Mouse (Mus musculus): Measurements from ENCODE around the gene Ppp1r3e. TPM values are rescaled to one million over a fixed set of nuclear protein-coding genes. Genes with fewer than 3 reads are reported as not detected.

The Ppp1r3e gene
- total and polyA plus RNA-seq, 3 experiments: 0.51 to 1.4 (median 1.3) TPM

GRCm38 (mm10) chr14:54860511-54860910, 16.8 kb downstream of the Ppp1r3e start:
- peak; percentile 51 for DNase-seq (ENCODE audit: extremely low read depth)
- no peak overlapping the region for H3K4me3 ChIP-seq (replicated peaks in 1 of 3; ENCODE audit: low read depth in 2 of 3, low read length in 2 of 3, poor library complexity in 1 of 3)
- in situ Hi-C loops (cut with MboI; ENCODE audit: low pct_ligation_motif_present, low pct_unique_long_range_greater_than_20kb, low sequenced_read_pairs) (no loop called here), dilution Hi-C loops (cut with MboI; ENCODE audit: extremely low pct_ligation_motif_present, extremely low pct_unique_long_range_greater_than_20kb, low sequenced_read_pairs) (no loop called here)
- no peaks in the 10 kb centered on the region for H3K9me3 ChIP-seq (replicated peaks; ENCODE audit: low read length)
- H3K27me3 ChIP-seq (replicated peaks): no peaks in the 10 kb centered on the region
- H3K4me1 ChIP-seq (ENCODE audit: control insufficient read depth in 1 of 2, insufficient read depth in 2 of 2): peaks cover 0 to 13% of the 10 kb centered on the region in 2 experiments; a peak in 2 of 4 replicates
- TF ChIP-seq CTCF (conservative IDR thresholded peaks at IDR 0.05 in 1 of 2, IDR thresholded peaks at IDR 0.05 in 1 of 2; ENCODE audit: low read depth in 2 of 2, low read length in 2 of 2) (peak; percentile 71 to 81), BHLHE40 (IDR thresholded peaks at IDR 0.05; ENCODE audit: low read depth, low read length) (no peak), SMC3 (IDR thresholded peaks at IDR 0.05; ENCODE audit: low read depth, low read length) (peak; percentile 52), RAD21 (IDR thresholded peaks at IDR 0.05; ENCODE audit: low read depth, low read length) (peak; percentile 36)
- H3K79me2 ChIP-seq (replicated peaks; ENCODE audit: control insufficient read depth, extremely low read depth, insufficient read depth, poor library complexity, severe bottlenecking): no peaks in the 10 kb centered on the region
- no peak overlapping the region for H3K4me2 ChIP-seq (ENCODE audit: insufficient read depth, low read depth, poor library complexity, severe bottlenecking)
- no peak overlapping the region for H3K27ac ChIP-seq (ENCODE audit: insufficient read depth, low read depth)
- no peak overlapping the region for H3K9ac ChIP-seq (ENCODE audit: insufficient read depth, low read depth)
- peaks cover 0 to 11% of the 10 kb centered on the region in 2 experiments for H3K36me3 ChIP-seq (replicated peaks in 1 of 2; ENCODE audit: control insufficient read depth in 1 of 2, insufficient read depth in 1 of 2, low read length in 1 of 2)

GRCm38 (mm10) chr14:54857891-54858290, 19.5 kb downstream of the Ppp1r3e start:
- H3K79me2 ChIP-seq (replicated peaks; ENCODE audit: control insufficient read depth, extremely low read depth, insufficient read depth, poor library complexity, severe bottlenecking): no peaks in the 10 kb centered on the region
- H3K36me3 ChIP-seq (replicated peaks in 1 of 2; ENCODE audit: control insufficient read depth in 1 of 2, insufficient read depth in 1 of 2, low read length in 1 of 2): peaks cover 0 to 11% of the 10 kb centered on the region in 2 experiments
- in situ Hi-C loops (cut with MboI; ENCODE audit: low pct_ligation_motif_present, low pct_unique_long_range_greater_than_20kb, low sequenced_read_pairs): loop anchor here (10.0 kb wide), 1 partner anchor 157 kb away; the partner anchor contains the start of gene Ngdn
- no peak overlapping the region for H3K4me2 ChIP-seq (ENCODE audit: insufficient read depth, low read depth, poor library complexity, severe bottlenecking)
- DNase-seq (ENCODE audit: extremely low read depth): no peak
- no peak overlapping the region for H3K27ac ChIP-seq (ENCODE audit: insufficient read depth, low read depth)
- no peak for TF ChIP-seq TBP (conservative IDR thresholded peaks at IDR 0.05; ENCODE audit: low read depth, low read length)
- no peak for TF ChIP-seq MEF2A (IDR thresholded peaks at IDR 0.05; ENCODE audit: borderline replicate concordance, low read depth, low read length)
- TF ChIP-seq HCFC1 (IDR thresholded peaks at IDR 0.05; ENCODE audit: low read depth, low read length): no peak
- no peak for TF ChIP-seq ELF1 (IDR thresholded peaks at IDR 0.05; ENCODE audit: low read depth, low read length)
- TF ChIP-seq TCF12 (IDR thresholded peaks at IDR 0.05; ENCODE audit: low read depth, low read length): no peak
- no peak for TF ChIP-seq USF2 (conservative IDR thresholded peaks at IDR 0.05; ENCODE audit: low read depth, low read length)
- no peak for TF ChIP-seq POLR2A (IDR thresholded peaks at IDR 0.05; ENCODE audit: low read depth, low read length)
- no peak for TF ChIP-seq ZMIZ1 (IDR thresholded peaks at IDR 0.05; ENCODE audit: low read depth, low read length)
- no peak for TF ChIP-seq CHD1 (IDR thresholded peaks at IDR 0.05; ENCODE audit: low read depth, low read length)
- no peak overlapping the region for H3K4me3 ChIP-seq (replicated peaks in 1 of 3; ENCODE audit: low read depth in 2 of 3, low read length in 2 of 3, poor library complexity in 1 of 3)
- no peak overlapping the region for H3K9ac ChIP-seq (ENCODE audit: insufficient read depth, low read depth)
- H3K4me1 ChIP-seq (ENCODE audit: control insufficient read depth in 1 of 2, insufficient read depth in 2 of 2): peaks cover 0 to 8% of the 10 kb centered on the region in 2 experiments; a peak in 2 of 4 replicates
- no peaks in the 10 kb centered on the region for H3K27me3 ChIP-seq (replicated peaks)
- no peaks in the 10 kb centered on the region for H3K9me3 ChIP-seq (replicated peaks; ENCODE audit: low read length)
- dilution Hi-C loops (cut with MboI; ENCODE audit: extremely low pct_ligation_motif_present, extremely low pct_unique_long_range_greater_than_20kb, low sequenced_read_pairs): no loop called here

- in situ Hi-C loops (cut with MboI; ENCODE audit: low pct_ligation_motif_present, low pct_unique_long_range_greater_than_20kb, low sequenced_read_pairs): loop anchor here (10.0 kb wide), 1 partner anchor 158 kb away; the partner anchor contains the start of gene Ngdn
- TF ChIP-seq ZMIZ1 (IDR thresholded peaks at IDR 0.05; ENCODE audit: low read depth, low read length) (no peak), ZC3H11A (IDR thresholded peaks at IDR 0.05; ENCODE audit: low read depth, low read length) (no peak), POLR2A (IDR thresholded peaks at IDR 0.05; ENCODE audit: low read depth, low read length) (no peak), MXI1 (IDR thresholded peaks at IDR 0.05; ENCODE audit: low read depth, low read length) (no peak)
- DNase-seq (ENCODE audit: extremely low read depth): no peak
- Histone ChIP-seq H3K4me1 (ENCODE audit: control insufficient read depth in 1 of 2, insufficient read depth in 2 of 2) (peaks cover 0 to 8% of the 10 kb centered on the region in 2 experiments; a peak in 2 of 4 replicates), H3K4me2 (ENCODE audit: insufficient read depth, low read depth, poor library complexity, severe bottlenecking) (no peak overlapping the region), H3K27ac (ENCODE audit: insufficient read depth, low read depth) (no peak overlapping the region), H3K9me3 (replicated peaks; ENCODE audit: low read length) (no peaks in the 10 kb centered on the region), H3K79me2 (replicated peaks; ENCODE audit: control insufficient read depth, extremely low read depth, insufficient read depth, poor library complexity, severe bottlenecking) (no peaks in the 10 kb centered on the region), H3K27me3 (replicated peaks) (no peaks in the 10 kb centered on the region), H3K4me3 (replicated peaks in 1 of 3; ENCODE audit: low read depth in 2 of 3, low read length in 2 of 3, poor library complexity in 1 of 3) (no peak overlapping the region), H3K36me3 (replicated peaks in 1 of 2; ENCODE audit: control insufficient read depth in 1 of 2, insufficient read depth in 1 of 2, low read length in 1 of 2) (peaks cover 0 to 11% of the 10 kb centered on the region in 2 experiments), H3K9ac (ENCODE audit: insufficient read depth, low read depth) (no peak overlapping the region)
- dilution Hi-C loops (cut with MboI; ENCODE audit: extremely low pct_ligation_motif_present, extremely low pct_unique_long_range_greater_than_20kb, low sequenced_read_pairs): no loop called here
These were observed 20.6 kb downstream of the Ppp1r3e start for GRCm38 (mm10) chr14:54856703-54857102.
